Mouse (Mus musculus) kidney, adult 11 months (tissue): ENCODE results near the gene Mrpl52.

Experiments used
- DNase-seq: peaks from one replicate; pipeline ENCODE4 v3.0.0; 2022

Mrpl52 gene

DNA sequence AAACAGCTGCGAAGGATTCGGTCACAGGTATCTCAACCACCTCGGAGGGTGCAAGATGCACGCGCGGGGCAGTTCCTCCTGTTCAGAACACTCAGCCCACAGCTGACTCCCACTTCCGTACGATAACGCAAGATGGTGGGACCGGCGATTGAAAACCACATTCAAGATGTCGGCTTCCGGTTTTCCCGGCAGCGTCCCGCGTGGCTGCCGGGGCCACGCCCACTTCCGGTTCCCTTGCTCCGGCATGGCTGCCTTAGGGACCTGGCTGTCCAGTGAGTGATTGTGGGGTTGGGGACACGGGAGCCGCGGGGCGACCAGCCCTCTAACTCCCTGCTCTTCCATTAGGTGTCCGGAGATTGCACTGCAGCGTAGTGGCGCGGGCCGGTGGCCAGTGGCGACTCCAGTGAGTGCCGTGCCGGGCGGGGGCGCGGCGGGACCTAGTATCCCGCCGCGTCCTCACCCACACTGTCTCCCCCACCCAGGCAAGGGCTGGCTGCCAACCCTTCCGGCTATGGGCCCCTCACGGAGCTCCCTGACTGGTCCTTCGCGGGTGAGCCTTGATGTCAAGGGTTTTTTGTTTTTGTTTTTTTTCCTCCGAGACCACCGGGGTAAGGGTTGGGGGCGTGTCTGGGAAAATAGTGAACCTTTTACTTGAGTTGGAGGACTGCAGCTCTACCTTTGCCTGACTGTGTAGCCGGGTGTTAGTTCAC, at the start of gene Mrpl52:
Gene Mrpl52, plus strand, starts transcription at position 221 of the 710 bp plus-strand sequence.
- peak; percentile 90 for DNase-seq

GRCm38 (mm10) chr14:54377166-54377565, 49.5 kb upstream of the Mrpl52 start:
- DNase-seq = no peak

- DNase-seq = no peak
These were observed 47.1 kb upstream of the Mrpl52 start for GRCm38 (mm10) chr14:54379571-54379970.

- DNase-seq = no peak
These were observed 46.1 kb upstream of the Mrpl52 start for GRCm38 (mm10) chr14:54380616-54381015.

- DNase-seq = peak; percentile 58
These were observed 44.9 kb upstream of the Mrpl52 start for GRCm38 (mm10) chr14:54381816-54382215.

GRCm38 (mm10) chr14:54382641-54383040, 44.1 kb upstream of the Mrpl52 start:
- no peak for DNase-seq

GRCm38 (mm10) chr14:54383355-54383771, 43.3 kb upstream of the Mrpl52 start:
- DNase-seq = peak; percentile 60

GRCm38 (mm10) chr14:54384396-54384795, 42.3 kb upstream of the Mrpl52 start:
- no peak for DNase-seq

DNA sequence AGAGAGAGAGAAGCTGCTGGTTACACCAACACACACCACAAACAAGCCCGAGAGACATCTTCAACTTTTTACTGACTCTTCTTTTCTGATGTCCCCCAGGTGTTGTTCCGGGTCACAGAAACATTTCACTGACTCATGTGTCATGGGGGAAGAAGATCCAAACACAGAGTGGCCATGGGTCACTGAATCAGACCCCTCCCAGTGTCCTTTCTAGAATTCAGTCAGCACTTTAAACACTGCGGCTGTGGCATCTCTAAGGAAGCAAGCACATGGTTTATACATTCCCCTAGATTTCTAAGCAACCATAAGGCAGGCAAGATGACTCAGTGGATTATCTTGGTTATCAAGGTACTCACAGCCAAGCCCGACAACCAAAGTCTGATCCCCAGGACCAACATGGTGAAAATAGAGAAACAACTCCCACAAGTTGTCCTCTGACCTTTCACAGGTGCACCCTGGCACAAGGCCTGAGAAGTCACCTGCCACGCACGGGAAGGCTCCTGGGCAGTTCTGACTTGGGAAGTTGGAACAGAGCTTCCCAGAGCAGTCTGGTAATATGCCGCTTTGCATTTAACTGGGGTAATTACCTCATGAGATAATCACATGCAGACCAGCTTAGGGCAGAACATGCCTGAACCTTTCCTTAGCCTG, 40.6 kb upstream of the Mrpl52 start:
- peak; percentile 72 for DNase-seq

DNA sequence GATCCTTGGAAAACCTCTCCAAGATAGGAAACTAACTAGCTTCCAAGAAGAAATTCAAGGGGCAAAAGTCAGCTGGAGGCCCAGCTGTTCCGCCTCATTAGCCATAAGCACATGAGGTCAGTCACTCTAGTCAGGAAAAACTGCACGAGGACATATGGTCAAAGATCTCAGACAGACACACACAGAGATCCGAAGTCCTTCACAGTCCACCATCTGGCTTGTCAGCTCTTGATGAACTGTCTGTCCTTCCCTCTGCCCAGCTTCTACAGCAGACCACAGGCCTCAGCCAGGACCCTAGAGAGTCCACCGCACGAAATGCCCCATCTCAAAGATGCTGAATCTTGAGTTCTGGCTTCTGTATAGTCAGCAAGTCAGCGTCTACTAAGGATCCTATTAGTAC, 39.2 kb upstream of the Mrpl52 start:
- peak; percentile 90 for DNase-seq

DNA sequence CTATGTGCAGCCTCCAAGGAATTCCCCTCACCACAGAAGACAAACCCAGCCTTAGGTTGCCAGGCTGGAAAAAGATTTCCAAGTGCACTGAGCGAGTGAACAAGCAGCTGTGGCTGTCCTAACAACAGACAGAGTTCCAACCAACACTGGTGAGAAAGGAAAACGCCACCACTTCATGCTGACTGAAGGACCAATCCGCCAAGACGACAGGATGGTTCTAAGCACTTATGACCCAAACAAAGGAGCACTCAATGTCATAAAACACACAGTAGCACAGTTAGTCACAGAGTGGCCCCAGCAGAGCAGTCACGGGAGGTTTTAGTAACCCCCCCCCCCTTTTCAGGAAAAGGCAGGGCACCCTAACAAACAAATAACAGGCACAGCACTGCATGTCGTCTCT, 35.9 kb upstream of the Mrpl52 start:
- DNase-seq = no peak

GRCm38 (mm10) chr14:54393794-54394193, 32.9 kb upstream of the Mrpl52 start:
- DNase-seq = no peak

DNA sequence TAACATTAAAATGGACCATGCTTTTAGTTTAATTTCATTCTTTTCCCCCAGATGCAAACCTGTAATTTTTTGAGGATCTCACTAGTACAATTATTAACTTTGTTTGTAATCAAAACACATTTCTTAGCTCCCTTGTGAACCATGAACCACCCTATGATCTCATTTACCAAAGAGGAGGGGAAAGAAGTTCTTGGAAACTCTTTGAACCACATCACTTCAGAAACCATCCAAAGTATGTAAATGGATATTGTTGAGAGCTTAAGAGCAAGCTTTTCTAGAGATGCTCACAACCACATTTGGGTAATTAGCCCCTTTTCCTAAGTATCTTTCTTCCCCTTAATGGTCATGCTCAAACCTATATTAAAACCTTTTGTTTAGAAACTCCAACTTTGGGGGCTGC, 32.4 kb upstream of the Mrpl52 start:
- no peak for DNase-seq

- DNase-seq = no peak
These were observed 30.0 kb upstream of the Mrpl52 start for GRCm38 (mm10) chr14:54396685-54397084.

DNA sequence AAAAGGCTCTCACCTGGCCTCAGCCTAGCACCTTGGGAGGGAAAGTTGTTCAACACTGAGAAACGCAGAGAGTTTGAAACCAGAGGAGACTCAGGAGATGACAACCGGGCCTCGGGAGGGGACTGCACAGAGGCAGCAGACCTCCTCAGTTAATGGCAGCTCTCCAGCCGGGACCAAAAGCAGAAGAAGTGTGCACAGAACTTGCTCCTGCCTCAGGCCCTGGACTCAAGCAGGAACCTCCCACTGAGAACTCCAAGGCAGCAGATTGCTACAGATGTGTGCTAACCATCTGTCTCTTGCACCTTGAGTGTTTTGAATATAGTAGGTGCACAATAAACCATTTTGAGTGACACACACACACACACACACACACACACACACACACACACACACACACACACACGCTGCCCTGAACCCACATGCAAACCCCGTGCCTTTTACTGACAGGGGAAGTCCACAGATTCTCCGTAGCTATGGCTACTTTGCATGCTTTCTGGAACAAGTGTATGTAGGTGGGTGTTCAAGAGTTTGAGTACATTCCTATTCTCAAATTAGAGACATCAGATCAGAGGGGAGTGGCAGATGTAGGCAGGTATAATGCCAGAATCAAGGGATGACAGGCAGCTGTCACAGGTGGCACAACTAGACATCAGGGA, 28.7 kb upstream of the Mrpl52 start:
- no peak for DNase-seq

- no peak for DNase-seq
These were observed 28.2 kb upstream of the Mrpl52 start for GRCm38 (mm10) chr14:54398528-54398916.

DNA sequence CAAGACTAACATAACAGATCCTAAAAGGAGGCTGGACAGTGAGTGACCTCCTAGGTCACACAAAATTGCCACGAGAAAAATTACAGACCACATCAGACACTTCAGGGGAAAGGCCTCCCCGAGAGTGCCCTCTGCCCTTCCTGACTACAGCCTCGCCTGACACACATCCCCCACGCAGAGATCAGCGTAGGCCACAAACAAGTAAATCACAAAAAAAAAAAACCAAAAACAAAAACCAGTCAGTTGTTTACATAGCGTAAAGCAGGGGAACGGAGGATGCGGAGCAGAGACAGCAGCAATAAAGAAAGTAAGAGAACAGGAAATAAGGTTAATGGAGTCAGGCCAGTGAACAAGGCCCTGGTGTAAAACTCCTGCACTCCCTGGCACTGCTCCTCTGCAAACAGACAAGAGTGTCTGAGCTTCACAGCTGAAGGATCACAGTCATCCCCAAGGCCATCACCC, 27.8 kb upstream of the Mrpl52 start:
- DNase-seq = peak; percentile 75

DNA sequence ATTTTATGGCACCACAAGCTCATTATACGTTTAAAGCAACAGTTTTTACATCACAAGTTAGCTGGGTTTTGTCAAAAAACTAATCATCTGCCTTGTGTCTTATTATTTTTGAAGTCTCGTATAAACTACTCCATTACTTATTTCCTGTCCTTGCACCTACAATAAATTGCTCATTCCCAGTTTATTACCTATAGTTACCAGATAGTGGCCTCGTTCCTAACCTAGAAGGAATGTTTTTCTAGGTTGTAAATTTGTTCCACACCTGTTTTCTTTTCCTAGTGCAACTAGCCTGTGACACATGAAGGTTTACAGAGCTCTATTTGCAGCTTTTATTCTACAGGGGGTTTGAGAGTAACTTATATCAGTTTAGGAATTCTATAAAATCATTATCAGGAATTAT, 25.0 kb upstream of the Mrpl52 start:
- no peak for DNase-seq

GRCm38 (mm10) chr14:54408336-54409056, 18.2 kb upstream of the Mrpl52 start:
- DNase-seq = peak; percentile 62

GRCm38 (mm10) chr14:54409057-54409645, 17.6 kb upstream of the Mrpl52 start:
- no peak for DNase-seq

GRCm38 (mm10) chr14:54409980-54410810, 16.5 kb upstream of the Mrpl52 start:
- peak; percentile 84 for DNase-seq

DNA sequence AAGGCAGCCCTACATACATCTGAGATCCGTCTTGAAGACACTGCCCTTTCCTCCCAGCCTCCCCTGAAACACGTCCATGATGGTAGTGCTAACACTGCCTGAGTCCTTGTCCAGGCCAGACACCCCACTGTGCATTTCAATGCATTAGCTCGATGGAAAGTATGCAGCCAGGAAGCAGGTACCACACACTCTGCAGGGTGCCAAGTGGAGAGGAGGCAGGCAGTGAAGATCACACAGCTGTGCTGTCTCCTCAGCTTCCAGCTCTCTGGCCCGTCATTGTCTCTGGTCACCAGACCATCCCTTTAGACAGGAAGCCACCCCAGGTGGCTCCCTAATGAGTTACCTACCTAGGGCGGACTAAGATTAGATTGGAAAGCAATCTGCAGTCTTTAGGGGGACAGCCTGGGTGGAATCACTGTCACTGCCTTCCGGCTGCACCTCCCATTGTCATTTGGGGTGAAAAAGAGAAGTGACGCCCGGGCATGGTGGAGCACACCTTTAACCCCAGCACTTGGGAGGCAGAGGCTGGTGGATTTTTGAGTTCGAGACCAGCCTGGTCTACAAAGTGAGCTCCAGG, 14.6 kb upstream of the Mrpl52 start:
- DNase-seq = no peak
